Comparison of ENCODE assay signal across 14 mouse cellular contexts in the genomic region with DNA sequence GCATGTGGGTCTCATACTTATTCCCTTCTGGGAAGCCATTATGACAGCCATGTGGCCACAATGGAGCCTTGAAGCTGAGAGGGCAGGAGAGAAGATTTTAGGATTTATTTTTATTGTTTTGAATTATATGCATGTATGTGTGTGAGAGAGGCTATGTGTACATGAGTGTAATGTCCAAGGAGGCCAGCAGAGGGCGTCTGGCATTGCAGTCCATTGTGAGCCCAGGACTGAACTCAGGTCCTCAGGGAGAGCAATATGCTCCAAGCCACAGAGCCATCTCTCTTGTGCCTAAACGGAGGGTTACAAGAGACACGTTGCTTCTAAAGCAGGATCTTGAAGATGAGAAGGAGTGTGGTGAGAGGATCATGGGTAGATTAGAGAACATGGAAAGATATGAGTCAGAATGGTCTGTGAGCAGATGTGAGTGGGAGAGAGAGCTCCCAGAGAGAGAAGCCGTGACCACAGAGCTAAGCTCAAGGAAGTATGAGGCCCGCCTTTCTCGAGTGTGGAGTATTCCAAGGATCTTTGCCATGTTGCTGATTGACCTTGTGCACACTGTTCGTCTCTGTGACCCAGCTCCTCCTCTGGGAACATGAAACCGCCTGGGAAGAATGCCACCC.
DNase-seq lines count a peak whose midpoint lies in the region; ATAC-seq and TF ChIP-seq lines count a peak whose summit lies in the region.
"Had no signal": no experiment of that assay in that cellular context is flagged by ENCODE, and none has a peak within 500 bp of the region (broad histone marks: within the 10 kb centered on the region; RNA-seq: fewer than 3 reads in every experiment).

No protein-coding gene starts in this region.

- H3K9ac ChIP-seq in forebrain, embryonic 15.5 days (replicated peaks): no peak overlapping the region
- H3K9ac ChIP-seq: liver, embryonic 15.5 days had no signal

- 88% methylated on average over 8 of the region's 8 CpGs for WGBS in forebrain, embryonic 15.5 days

- no peaks in the 10 kb centered on the region for H3K4me1 ChIP-seq in cortical plate, adult 2 months (ENCODE audit: control insufficient read depth, insufficient read depth, low read length)
- H3K4me1 ChIP-seq in forebrain, embryonic 15.5 days: peaks cover 13% of the 10 kb centered on the region
- H3K4me1 ChIP-seq: liver, embryonic 15.5 days had no signal

- H3K27me3 ChIP-seq in forebrain, embryonic 15.5 days: no peaks in the 10 kb centered on the region
- H3K27me3 ChIP-seq: liver, embryonic 15.5 days had no signal

- peak; percentile 36 for DNase-seq in adrenal gland, postnatal 14 days
- DNase-seq in adrenal gland, adult 2 months: no peak
- DNase-seq in left cerebral cortex, adult 11 months (ENCODE audit: low spot score): peak; percentile 16
- no peak for DNase-seq in left cerebral cortex, postnatal 10 days (ENCODE audit: extremely low spot score in 1 of 2, low spot score in 2 of 2)
- peak; percentile 27 for DNase-seq in A20 (ENCODE audit: low read depth, low spot score)
- DNase-seq: heart, adult 18-20 months; kidney, adult 9 months; retina, postnatal 1 day had no signal

- intact Hi-C loops in left cerebral cortex, postnatal 10 days (cut with DNase I): loop anchor here (10.0 kb wide), 1 partner anchor 1458 kb away; no protein-coding TSS in a partner anchor

- 0 out of 2 replicates have a peak, but pooled peaks have one; percentile 25 for TF ChIP-seq CTCF in cortical plate, adult 2 months (IDR thresholded peaks at IDR 0.05; ENCODE audit: extremely low read depth, insufficient read depth, low read length)

- TF ChIP-seq POLR2A in cortical plate, adult 2 months (IDR thresholded peaks at IDR 0.05; ENCODE audit: extremely low read depth, insufficient read depth, low read length): no peak

- H3K4me3 ChIP-seq in cortical plate, adult 2 months (ENCODE audit: insufficient read depth, low read length): no peak overlapping the region
- no peak overlapping the region for H3K4me3 ChIP-seq in forebrain, embryonic 15.5 days
- H3K4me3 ChIP-seq: hindbrain, embryonic 10.5 days; liver, embryonic 15.5 days; midbrain, embryonic 10.5 days had no signal

- H3K9me3 ChIP-seq in forebrain, embryonic 15.5 days: no peaks in the 10 kb centered on the region
- H3K9me3 ChIP-seq: liver, embryonic 15.5 days; midbrain, embryonic 10.5 days had no signal

- no peak overlapping the region for H3K27ac ChIP-seq in cortical plate, adult 2 months (ENCODE audit: insufficient read depth, low read length)
- H3K27ac ChIP-seq in forebrain, embryonic 15.5 days (replicated peaks): no peak overlapping the region
- H3K27ac ChIP-seq: liver, embryonic 15.5 days; midbrain, embryonic 10.5 days had no signal

- H3K4me2 ChIP-seq in forebrain, embryonic 15.5 days (replicated peaks): no peak overlapping the region
- H3K4me2 ChIP-seq: liver, embryonic 15.5 days had no signal

- no peak for ATAC-seq in forebrain, embryonic 15.5 days (replicated peaks)
- ATAC-seq in megakaryocyte, adult 5-6 weeks (ENCODE audit: poor library complexity, severe bottlenecking): no peak

- no peaks in the 10 kb centered on the region for H3K36me3 ChIP-seq in forebrain, embryonic 15.5 days
- H3K36me3 ChIP-seq: hindbrain, embryonic 10.5 days; liver, embryonic 15.5 days; midbrain, embryonic 10.5 days had no signal

Comparison
In these comparisons a context has a peak if more than half of its experiments do, and no peak if none do; other contexts are left out.
1. DNase-seq: peak in adrenal gland, postnatal 14 days (single experiment), left cerebral cortex, adult 11 months (single experiment) and A20 (single experiment); none in adrenal gland, adult 2 months (single experiment) and left cerebral cortex, postnatal 10 days (0 of 2).